Mouse (Mus musculus) small intestine, adult 2 months (tissue): Measurements from ENCODE around the gene Nlrp2.

Source experiments
- CTCF ChIP-seq: fragments of 200-500 bp; IDR thresholded peaks from 2 replicates; pipeline ENCODE4 v1.5.1; 2012; ENCODE audit warnings: low read depth, mild to moderate bottlenecking, control low read depth, inconsistent platforms, low read length, moderate library complexity, mixed read lengths; ENCODE audit not compliant: insufficient replicate concordance, insufficient read length; ENCODE audit errors: extremely low read depth
- POLR2A ChIP-seq: fragments of 200-500 bp; IDR thresholded peaks from 2 replicates; pipeline ENCODE4 v1.6.1; 2012; ENCODE audit warnings: low read depth, mild to moderate bottlenecking, control low read depth, inconsistent platforms, low read length, moderate library complexity

- TF ChIP-seq CTCF = no peak
- TF ChIP-seq POLR2A = no peak
Observed at GRCm38 (mm10) chr7:5350935-5351334, at the start of gene Nlrp2.
